27 mouse cellular contexts compared by ENCODE assay signal in the genomic region with DNA sequence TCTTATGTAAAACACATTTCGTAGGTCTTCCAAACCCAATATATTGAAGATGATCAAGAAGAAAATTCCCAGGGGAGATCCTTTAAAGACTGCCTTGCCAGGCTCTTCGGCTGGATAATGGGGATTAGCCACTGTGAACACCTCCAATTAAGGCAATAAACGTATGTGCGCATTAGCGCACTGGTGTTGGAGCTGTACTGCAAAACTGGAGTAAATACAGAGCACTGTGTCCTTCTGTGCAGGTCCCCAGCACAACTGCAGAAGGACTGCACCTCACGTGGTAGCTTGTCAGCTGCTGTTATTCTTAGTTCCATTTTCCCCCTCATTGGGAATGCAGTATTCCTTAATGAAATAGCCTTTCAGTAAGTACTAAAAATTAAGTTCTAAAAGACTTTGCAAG.
"Had no signal": no experiment of that assay in that cellular context is flagged by ENCODE, and none has a peak within 500 bp of the region (broad histone marks: within the 10 kb centered on the region; RNA-seq: fewer than 3 reads in every experiment).

No protein-coding gene starts in this region.

- H3K27me3 ChIP-seq: heart, embryonic 13.5 days; heart, embryonic 15.5 days; hindbrain, embryonic 13.5 days; hindbrain, embryonic 15.5 days; limb, embryonic 12.5 days; liver, embryonic 13.5 days; liver, embryonic 15.5 days had no signal

- H3K9ac ChIP-seq: heart, embryonic 13.5 days; heart, embryonic 15.5 days; hindbrain, embryonic 13.5 days; hindbrain, embryonic 15.5 days; limb, embryonic 12.5 days; liver, embryonic 13.5 days; liver, embryonic 15.5 days; liver, postnatal 0 days had no signal

- H3K9me3 ChIP-seq: heart, embryonic 13.5 days; heart, embryonic 15.5 days; hindbrain, embryonic 13.5 days; hindbrain, embryonic 15.5 days; limb, embryonic 10.5 days; limb, embryonic 12.5 days; liver, embryonic 13.5 days; liver, embryonic 15.5 days had no signal

- H3K36me3 ChIP-seq: heart, embryonic 13.5 days; heart, embryonic 15.5 days; hindbrain, embryonic 13.5 days; hindbrain, embryonic 15.5 days; limb, embryonic 10.5 days; limb, embryonic 12.5 days; liver, embryonic 13.5 days; liver, embryonic 15.5 days had no signal

- H3K4me1 ChIP-seq: heart, embryonic 13.5 days; heart, embryonic 15.5 days; hindbrain, embryonic 13.5 days; hindbrain, embryonic 15.5 days; limb, embryonic 10.5 days; limb, embryonic 12.5 days; liver, embryonic 13.5 days; liver, embryonic 15.5 days had no signal

- DNase-seq: gastrocnemius, postnatal 14 days; gastrocnemius, postnatal 36 days; heart, adult 11 months; heart, adult 2 months; heart, postnatal 14 days; heart, postnatal 36 days; kidney, adult 11 months; kidney, adult 2 months; kidney, postnatal 10 days; kidney, postnatal 25 days; kidney, postnatal 4 days; layer of hippocampus, adult 9-11 months; liver; liver, embryonic 13.5 days; liver, postnatal 0 days had no signal

- H3K27ac ChIP-seq: heart, adult 2 months; heart, embryonic 13.5 days; heart, embryonic 15.5 days; hindbrain, embryonic 13.5 days; hindbrain, embryonic 15.5 days; hindbrain, postnatal 0 days; limb, embryonic 10.5 days; limb, embryonic 12.5 days; liver, embryonic 13.5 days; liver, embryonic 15.5 days had no signal

- H3K4me3 ChIP-seq: heart, adult 2 months; heart, embryonic 13.5 days; heart, embryonic 15.5 days; hindbrain, embryonic 13.5 days; hindbrain, embryonic 15.5 days; left cerebral cortex, adult 2 months; limb, embryonic 10.5 days; limb, embryonic 12.5 days; liver, embryonic 13.5 days; liver, embryonic 15.5 days had no signal

- H3K4me2 ChIP-seq: heart, embryonic 11.5 days; heart, embryonic 13.5 days; heart, embryonic 15.5 days; hindbrain, embryonic 13.5 days; hindbrain, embryonic 15.5 days; limb, embryonic 12.5 days; liver, embryonic 11.5 days; liver, embryonic 13.5 days; liver, embryonic 15.5 days had no signal

- ATAC-seq: hindbrain, postnatal 0 days; intestine, embryonic 16.5 days; liver, postnatal 0 days had no signal
